Comparison of ENCODE assay signal across 8 mouse cellular contexts in genomic region chr14:101607631-101608518, GRCm38 (mm10). TPM values are rescaled to one million over a fixed set of nuclear protein-coding genes. Genes with fewer than 3 reads are reported as not detected.
DNase-seq lines count a peak whose midpoint lies in the region; ATAC-seq lines count a peak whose summit lies in the region.

No protein-coding gene starts in this region.

- H3K9me3 ChIP-seq in embryonic facial prominence, embryonic 11.5 days (replicated peaks; ENCODE audit: control insufficient read depth, low read length): no peaks in the 10 kb centered on the region
- H3K9me3 ChIP-seq in kidney, embryonic 14.5 days (ENCODE audit: control insufficient read depth, low read length): no peaks in the 10 kb centered on the region
- no peaks in the 10 kb centered on the region for H3K9me3 ChIP-seq in liver, embryonic 16.5 days (replicated peaks; ENCODE audit: control insufficient read depth, low read length)
- no peaks in the 10 kb centered on the region for H3K9me3 ChIP-seq in neural tube, embryonic 14.5 days (ENCODE audit: control insufficient read depth, low read length)

- DNase-seq in CD4-positive, CD25-positive, alpha-beta regulatory T cell, adult 2 months (ENCODE audit: low read depth, low spot score): peak; percentile 29
- peak; percentile 55 for DNase-seq in adrenal gland, postnatal 10 days
- DNase-seq in embryonic facial prominence, embryonic 11.5 days (ENCODE audit: low spot score): peak; percentile 40
- peak; percentile 16 for DNase-seq in heart, adult 8-10 months (ENCODE audit: low spot score)
- peak; percentile 45 for DNase-seq in thymus, postnatal 14 days

- H3K4me2 ChIP-seq in embryonic facial prominence, embryonic 11.5 days (ENCODE audit: low read depth, low read length): peak overlapping the region; percentile 99
- peak overlapping the region; percentile 99 for H3K4me2 ChIP-seq in kidney, embryonic 14.5 days (replicated peaks; ENCODE audit: low read depth, low read length)
- H3K4me2 ChIP-seq in liver, embryonic 16.5 days (ENCODE audit: low read depth, low read length): peak overlapping the region; percentile 60
- peak overlapping the region; percentile 98 for H3K4me2 ChIP-seq in neural tube, embryonic 14.5 days (ENCODE audit: low read depth, low read length)

- H3K27me3 ChIP-seq in embryonic facial prominence, embryonic 11.5 days (ENCODE audit: control insufficient read depth, insufficient read depth, low read length): peaks cover 2% of the 10 kb centered on the region; the same call in 1 of the 2 replicates
- no peaks in the 10 kb centered on the region for H3K27me3 ChIP-seq in kidney, embryonic 14.5 days (ENCODE audit: control insufficient read depth, insufficient read depth, low read length)
- peaks cover 17% of the 10 kb centered on the region for H3K27me3 ChIP-seq in liver, embryonic 16.5 days (ENCODE audit: control insufficient read depth, insufficient read depth, low read depth, low read length)
- no peaks in the 10 kb centered on the region for H3K27me3 ChIP-seq in neural tube, embryonic 14.5 days (ENCODE audit: control insufficient read depth, insufficient read depth, low read length)

- ATAC-seq in embryonic facial prominence, embryonic 11.5 days (replicated peaks; ENCODE audit: insufficient number of reproducible peaks, low FRiP score, low TSS enrichment, low read depth): peak; percentile 49
- ATAC-seq in kidney, embryonic 14.5 days (ENCODE audit: low FRiP score, low TSS enrichment): peak; percentile 53
- no peak; the same call in 1 of the 2 replicates for ATAC-seq in liver, embryonic 16.5 days (ENCODE audit: low read depth)
- peak; percentile 62 for ATAC-seq in neural tube, embryonic 14.5 days (ENCODE audit: low read depth)

- H3K4me1 ChIP-seq in embryonic facial prominence, embryonic 11.5 days (ENCODE audit: control insufficient read depth, insufficient read depth, low read length): peaks cover 2% of the 10 kb centered on the region; the same call in 1 of the 2 replicates
- peaks cover 10% of the 10 kb centered on the region; the same call in 1 of the 2 replicates for H3K4me1 ChIP-seq in kidney, embryonic 14.5 days (ENCODE audit: control insufficient read depth, insufficient read depth, low read length)
- no peaks in the 10 kb centered on the region; the same call in 1 of the 2 replicates for H3K4me1 ChIP-seq in liver, embryonic 16.5 days (ENCODE audit: control insufficient read depth, low read depth, low read length)
- H3K4me1 ChIP-seq in neural tube, embryonic 14.5 days (ENCODE audit: control insufficient read depth, insufficient read depth, low read length): no peaks in the 10 kb centered on the region

- no peak overlapping the region for H3K27ac ChIP-seq in embryonic facial prominence, embryonic 11.5 days (replicated peaks; ENCODE audit: low read depth, low read length)
- H3K27ac ChIP-seq in kidney, embryonic 14.5 days (ENCODE audit: low read depth, low read length): peak overlapping the region; percentile 78
- no peak overlapping the region for H3K27ac ChIP-seq in liver, embryonic 16.5 days (ENCODE audit: low read length)
- H3K27ac ChIP-seq in neural tube, embryonic 14.5 days (ENCODE audit: low read depth, low read length): peak overlapping the region; percentile 28; the same call in 1 of the 2 replicates

- H3K9ac ChIP-seq in embryonic facial prominence, embryonic 11.5 days (replicated peaks; ENCODE audit: low read length): peak overlapping the region; percentile 70
- H3K9ac ChIP-seq in kidney, embryonic 14.5 days (ENCODE audit: low read depth, low read length): peak overlapping the region; percentile 82
- no peak overlapping the region for H3K9ac ChIP-seq in liver, embryonic 16.5 days (ENCODE audit: low read depth, low read length)
- H3K9ac ChIP-seq in neural tube, embryonic 14.5 days (replicated peaks; ENCODE audit: low read depth, low read length): peak overlapping the region; percentile 86

- no peaks in the 10 kb centered on the region for H3K36me3 ChIP-seq in embryonic facial prominence, embryonic 11.5 days (replicated peaks; ENCODE audit: control insufficient read depth, insufficient read depth, low read depth, low read length)
- H3K36me3 ChIP-seq in kidney, embryonic 14.5 days (ENCODE audit: control insufficient read depth, insufficient read depth, low read length): no peaks in the 10 kb centered on the region
- no peaks in the 10 kb centered on the region for H3K36me3 ChIP-seq in liver, embryonic 16.5 days (ENCODE audit: control insufficient read depth, insufficient read depth)
- H3K36me3 ChIP-seq in neural tube, embryonic 14.5 days (ENCODE audit: control insufficient read depth, insufficient read depth, low read length): no peaks in the 10 kb centered on the region

- under 1% methylated on average over 62 of the region's 62 CpGs for WGBS in embryonic facial prominence, embryonic 11.5 days
- WGBS in kidney, embryonic 14.5 days: under 1% methylated on average over 58 of the region's 62 CpGs
- WGBS in liver, embryonic 16.5 days (ENCODE audit: insufficient replicate concordance): under 1% methylated on average over 57 of the region's 62 CpGs
- under 1% methylated on average over 59 of the region's 62 CpGs for WGBS in neural tube, embryonic 14.5 days

- peak overlapping the region; percentile 68 for H3K4me3 ChIP-seq in embryonic facial prominence, embryonic 11.5 days (ENCODE audit: low read depth, low read length)
- peak overlapping the region; percentile 78 for H3K4me3 ChIP-seq in kidney, embryonic 14.5 days (ENCODE audit: low read length)
- H3K4me3 ChIP-seq in liver, embryonic 16.5 days (ENCODE audit: low read depth, low read length): peak overlapping the region; percentile 63
- peak overlapping the region; percentile 88 for H3K4me3 ChIP-seq in neural tube, embryonic 14.5 days (ENCODE audit: low read depth, low read length)

RNA-seq across cellular contexts. Expression of gene Tbc1d4, which starts 1.1 kb away (rescaled TPM):
- total RNA-seq in adrenal gland, postnatal 10 days (2021): 10 to 100 TPM; 26.2 to 61.3 TPM
- polyA plus RNA-seq in embryonic facial prominence, embryonic 11.5 days (2014; fragmentation: Nextera tagmentation; extraction: Ambion mirVana): 5.8 and 7.3 TPM in 2 replicates
- total RNA-seq in heart, adult 8-10 months (2022): 100 to 1,000 TPM in 1 of 4 experiments, 10 to 100 TPM in 3; 78.5 to 103 (median 84.6) TPM
- polyA plus RNA-seq in kidney, embryonic 14.5 days (2014; fragmentation: Nextera tagmentation; extraction: Ambion mirVana): 12.4 and 16.8 TPM in 2 replicates
- 1.5 and 2.0 TPM in 2 replicates for polyA plus RNA-seq in liver, embryonic 16.5 days (2015; fragmentation: Nextera tagmentation; extraction: Ambion mirVana)
- 5.3 and 6.1 TPM in 2 replicates for polyA plus RNA-seq in neural tube, embryonic 14.5 days (2014; fragmentation: Nextera tagmentation; extraction: Ambion mirVana)

RNA-seq across cellular contexts. Expression of gene Commd6, which starts 32.6 kb away (rescaled TPM):
- 10 to 100 TPM; 62.2 to 69.4 TPM for total RNA-seq in adrenal gland, postnatal 10 days (2021)
- 94.6 and 97.7 TPM in 2 replicates for polyA plus RNA-seq in embryonic facial prominence, embryonic 11.5 days (2014; fragmentation: Nextera tagmentation; extraction: Ambion mirVana)
- 10 to 100 TPM; 30.4 to 38.5 (median 34.1) TPM for total RNA-seq in heart, adult 8-10 months (2022)
- 102 and 108 TPM in 2 replicates for polyA plus RNA-seq in kidney, embryonic 14.5 days (2014; fragmentation: Nextera tagmentation; extraction: Ambion mirVana)
- 35.7 and 41.1 TPM in 2 replicates for polyA plus RNA-seq in liver, embryonic 16.5 days (2015; fragmentation: Nextera tagmentation; extraction: Ambion mirVana)
- 90.2 and 102 TPM in 2 replicates for polyA plus RNA-seq in neural tube, embryonic 14.5 days (2014; fragmentation: Nextera tagmentation; extraction: Ambion mirVana)

RNA-seq across cellular contexts. Expression of gene Uchl3, which starts 45.9 kb away (rescaled TPM):
- 10 to 100 TPM; 40.9 to 47.1 TPM for total RNA-seq in adrenal gland, postnatal 10 days (2021)
- 183 and 184 TPM in 2 replicates for polyA plus RNA-seq in embryonic facial prominence, embryonic 11.5 days (2014; fragmentation: Nextera tagmentation; extraction: Ambion mirVana)
- total RNA-seq in heart, adult 8-10 months (2022): 10 to 100 TPM; 40.0 to 47.3 (median 43.6) TPM
- polyA plus RNA-seq in kidney, embryonic 14.5 days (2014; fragmentation: Nextera tagmentation; extraction: Ambion mirVana): 173 and 219 TPM in 2 replicates
- polyA plus RNA-seq in liver, embryonic 16.5 days (2015; fragmentation: Nextera tagmentation; extraction: Ambion mirVana): 40.3 and 43.6 TPM in 2 replicates
- 237 and 280 TPM in 2 replicates for polyA plus RNA-seq in neural tube, embryonic 14.5 days (2014; fragmentation: Nextera tagmentation; extraction: Ambion mirVana)

Comparison
In these comparisons a context has a peak if more than half of its experiments do, and no peak if none do; other contexts are left out.
1. H3K27ac ChIP-seq: peak in kidney, embryonic 14.5 days (single experiment) and neural tube, embryonic 14.5 days (single experiment); none in embryonic facial prominence, embryonic 11.5 days (single experiment) and liver, embryonic 16.5 days (single experiment).
2. Peak in every context shown above with its lines, with median percentiles within 50 percentile points of each other: DNase-seq, H3K4me2 ChIP-seq and H3K4me3 ChIP-seq.